Mouse (Mus musculus) limb, embryonic 12.5 days (tissue): ENCODE data around the gene Rsph3b. TPM values are rescaled to one million over a fixed set of nuclear protein-coding genes. Genes with fewer than 3 reads are reported as not detected.
"Not testable (repeated sequence)": the region's sequence is repeated elsewhere in the genome, so short reads cannot be mapped to it uniquely, and the experiment has no call there.

Source experiments
- ATAC-seq: fragments of 200-750 bp; cut with Nextera tagmentation; 2 replicates; pipeline ENCODE4 v1.8.0; 2017; ENCODE audit warnings: low read depth, moderate TSS enrichment; ENCODE audit not compliant: insufficient number of reproducible peaks, insufficient read depth, low FRiP score, low TSS enrichment
- H3K27ac ChIP-seq: fragments of 300-500 bp; sonication (generic); 2 replicates; pipeline ENCODE4 v1.5.1; 2016; ENCODE audit warnings: mild to moderate bottlenecking, moderate library complexity
- H3K27me3 ChIP-seq: fragments of 300-500 bp; sonication (generic); 2 replicates; pipeline ENCODE4 v1.6.1; 2016; ENCODE audit warnings: mild to moderate bottlenecking, moderate library complexity
- H3K36me3 ChIP-seq: fragments of 300-500 bp; sonication (generic); 2 replicates; pipeline ENCODE4 v1.6.1; 2016; ENCODE audit warnings: mild to moderate bottlenecking, moderate library complexity
- H3K4me1 ChIP-seq: fragments of 300-500 bp; sonication (generic); replicated peaks from 2 replicates; pipeline ENCODE4 v1.6.1; 2016
- H3K4me2 ChIP-seq: fragments of 300-500 bp; sonication (generic); 2 replicates; pipeline ENCODE4 v1.6.1; 2016; ENCODE audit warnings: mild to moderate bottlenecking, moderate library complexity
- H3K4me3 ChIP-seq: fragments of 300-500 bp; sonication (generic); replicated peaks from 2 replicates; pipeline ENCODE4 v1.5.1; 2016; ENCODE audit warnings: mild to moderate bottlenecking
- H3K9ac ChIP-seq: fragments of 300-500 bp; sonication (generic); replicated peaks from 2 replicates; pipeline ENCODE4 v1.6.1; 2016; ENCODE audit warnings: mild to moderate bottlenecking, moderate library complexity
- H3K9me3 ChIP-seq: fragments of 300-500 bp; sonication (generic); 2 replicates; pipeline ENCODE4 v1.6.1; 2016; ENCODE audit warnings: mild to moderate bottlenecking, moderate library complexity
- WGBS: fragments of 180-500 bp; shearing (Covaris S2); methylation state at CpG from one replicate; pipeline ENCODE4 v1.1.7; 2016; 5-methylcytosine and 5-hydroxymethylcytosine counted together
- polyA plus RNA-seq: library from polyadenylated mRNA; unstranded; fragments of >200 nt; fragmentation: Nextera tagmentation; extraction: Ambion mirVana; gene quantifications from 2 replicates; pipeline ENCODE4 v1.2.1, GENCODE M21; 2016

Gene Rsph3b
- polyA plus RNA-seq, 1 experiment from 2014 or later, result 37.7 TPM

GRCm38 (mm10) chr17:6947637-6947983 lies 872 bp downstream of the Rsph3b start:
- not testable (repeated sequence) for H3K9me3 ChIP-seq, H3K27ac ChIP-seq, H3K9ac ChIP-seq, H3K27me3 ChIP-seq, H3K4me1 ChIP-seq, H3K36me3 ChIP-seq
- ATAC-seq, result peak; percentile 16; the same call in 1 of the 2 replicates
- Histone ChIP-seq H3K4me2 (peak overlapping the region; percentile 60), H3K4me3 (peak overlapping the region; percentile 54)
- 0% methylated on average over 1 of the region's 8 CpGs for WGBS

- WGBS, result no CpG with 5 or more reads among the region's 4 CpGs
- H3K36me3 ChIP-seq, H3K9me3 ChIP-seq, H3K27me3 ChIP-seq, H3K9ac ChIP-seq, H3K4me3 ChIP-seq, H3K4me2 ChIP-seq, H3K27ac ChIP-seq, ATAC-seq, H3K4me1 ChIP-seq: not testable (repeated sequence)
Measured at GRCm38 (mm10) chr17:6942560-6942959, 5.9 kb downstream of the Rsph3b start.

- ATAC-seq, H3K27me3 ChIP-seq, H3K9ac ChIP-seq, H3K9me3 ChIP-seq, H3K4me2 ChIP-seq, H3K4me3 ChIP-seq, H3K4me1 ChIP-seq, H3K36me3 ChIP-seq, H3K27ac ChIP-seq: not testable (repeated sequence)
- WGBS, result 97% methylated on average over 7 of the region's 7 CpGs
Measured at GRCm38 (mm10) chr17:6931625-6932024, 16.9 kb downstream of the Rsph3b start.

- not testable (repeated sequence) for ATAC-seq
- 88% methylated on average over 7 of the region's 7 CpGs for WGBS
Measured at GRCm38 (mm10) chr17:6920351-6920894, 28.1 kb downstream of the Rsph3b start.

GRCm38 (mm10) chr17:6919388-6919787 lies 29.1 kb downstream of the Rsph3b start:
- not testable (repeated sequence) for H3K36me3 ChIP-seq, H3K4me3 ChIP-seq, H3K27ac ChIP-seq, H3K4me2 ChIP-seq, ATAC-seq, H3K9ac ChIP-seq, H3K9me3 ChIP-seq, H3K4me1 ChIP-seq, H3K27me3 ChIP-seq
- WGBS, result 81% methylated on average over 3 of the region's 3 CpGs

More at GRCm38 (mm10) chr17:6920351-6920894, 28.1 kb downstream of the Rsph3b start:
- not testable (repeated sequence) for H3K9me3 ChIP-seq, H3K27ac ChIP-seq, H3K27me3 ChIP-seq, H3K4me2 ChIP-seq, H3K36me3 ChIP-seq, H3K9ac ChIP-seq, H3K4me1 ChIP-seq, H3K4me3 ChIP-seq

GRCm38 (mm10) chr17:6915282-6915681 lies 33.2 kb downstream of the Rsph3b start:
- not testable (repeated sequence) for H3K27me3 ChIP-seq, H3K36me3 ChIP-seq, H3K9ac ChIP-seq, ATAC-seq, H3K4me1 ChIP-seq, H3K9me3 ChIP-seq, H3K4me2 ChIP-seq, H3K27ac ChIP-seq, H3K4me3 ChIP-seq
- 95% methylated on average over 4 of the region's 4 CpGs for WGBS

GRCm38 (mm10) chr17:6914066-6914465 lies 34.4 kb downstream of the Rsph3b start:
- H3K27ac ChIP-seq, ATAC-seq: not testable (repeated sequence)

GRCm38 (mm10) chr17:6900361-6900760 lies 48.1 kb downstream of the Rsph3b start:
- WGBS, result 96% methylated on average over 1 of the region's 2 CpGs
- not testable (repeated sequence) for H3K9ac ChIP-seq, H3K9me3 ChIP-seq, H3K36me3 ChIP-seq, H3K27ac ChIP-seq, H3K4me1 ChIP-seq, H3K27me3 ChIP-seq, ATAC-seq, H3K4me2 ChIP-seq, H3K4me3 ChIP-seq

More at GRCm38 (mm10) chr17:6914066-6914465, 34.4 kb downstream of the Rsph3b start:
- 67% methylated on average over 2 of the region's 6 CpGs for WGBS
- H3K27me3 ChIP-seq, H3K9me3 ChIP-seq, H3K4me3 ChIP-seq, H3K4me2 ChIP-seq, H3K36me3 ChIP-seq, H3K9ac ChIP-seq, H3K4me1 ChIP-seq: not testable (repeated sequence)

GRCm38 (mm10) chr17:6897996-6898562 lies 50.4 kb downstream of the Rsph3b start:
- not testable (repeated sequence) for H3K4me3 ChIP-seq, H3K27ac ChIP-seq, H3K4me2 ChIP-seq, H3K9ac ChIP-seq, ATAC-seq, H3K27me3 ChIP-seq, H3K36me3 ChIP-seq, H3K4me1 ChIP-seq, H3K9me3 ChIP-seq
- 56% methylated on average over 7 of the region's 7 CpGs for WGBS

- Histone ChIP-seq H3K9ac (no peak overlapping the region), H3K36me3 (no peaks in the 10 kb centered on the region), H3K4me2 (no peak overlapping the region), H3K27me3 (no peaks in the 10 kb centered on the region), H3K27ac (no peak overlapping the region), H3K4me1 (no peaks in the 10 kb centered on the region), H3K9me3 (no peaks in the 10 kb centered on the region), H3K4me3 (no peak overlapping the region)
- 76% methylated on average over 4 of the region's 4 CpGs for WGBS
- ATAC-seq, result peak; percentile 52; the same call in 1 of the 2 replicates
Measured at GRCm38 (mm10) chr17:6896756-6897155, 51.7 kb downstream of the Rsph3b start.

- Histone ChIP-seq H3K4me1 (no peaks in the 10 kb centered on the region), H3K36me3 (no peaks in the 10 kb centered on the region), H3K27ac (no peak overlapping the region), H3K9me3 (no peaks in the 10 kb centered on the region), H3K27me3 (no peaks in the 10 kb centered on the region), H3K9ac (no peak overlapping the region), H3K4me3 (no peak overlapping the region), H3K4me2 (no peak overlapping the region)
- ATAC-seq, result no peak
- 78% methylated on average over 10 of the region's 10 CpGs for WGBS
Measured at GRCm38 (mm10) chr17:6893332-6893731, 55.1 kb downstream of the Rsph3b start.
